Mouse (Mus musculus) stomach, postnatal 0 days (tissue): ENCODE measurements around the gene Lat2. TPM values are rescaled to one million over a fixed set of nuclear protein-coding genes. Genes with fewer than 3 reads are reported as not detected.

Experiments
- ATAC-seq: fragments of 200-750 bp; cut with Nextera tagmentation; 2 replicates; pipeline ENCODE4 v1.8.0; 2017; ENCODE audit not compliant: low FRiP score, low TSS enrichment
- DNase-seq: peaks from one replicate; pipeline ENCODE4 v3.0.0-alpha.2; 2016; ENCODE audit warnings: low spot score
- H3K27ac ChIP-seq: fragments of 300-500 bp; sonication (generic); replicated peaks from 2 replicates; pipeline ENCODE4 v1.5.1; 2014; ENCODE audit warnings: mild to moderate bottlenecking, control low read depth
- H3K27me3 ChIP-seq: fragments of 300-500 bp; sonication (generic); 2 replicates; pipeline ENCODE4 v1.6.1; 2014; ENCODE audit warnings: low read length; ENCODE audit not compliant: control insufficient read depth, insufficient read depth
- H3K36me3 ChIP-seq: fragments of 300-500 bp; sonication (generic); 2 replicates; pipeline ENCODE4 v1.6.1; 2014; ENCODE audit warnings: low read length, mixed read lengths; ENCODE audit not compliant: control insufficient read depth, insufficient read depth
- H3K4me1 ChIP-seq: fragments of 300-500 bp; sonication (generic); replicated peaks from 2 replicates; pipeline ENCODE4 v1.6.1; 2014; ENCODE audit warnings: antibody characterized with exemption; ENCODE audit not compliant: control insufficient read depth, insufficient read depth
- H3K4me2 ChIP-seq: fragments of 300-500 bp; sonication (generic); replicated peaks from 2 replicates; pipeline ENCODE4 v1.6.1; 2014; ENCODE audit warnings: low read depth, mild to moderate bottlenecking, control low read depth, moderate library complexity
- H3K4me3 ChIP-seq: fragments of 300-500 bp; sonication (generic); 2 replicates; pipeline ENCODE4 v1.5.1; 2014; ENCODE audit warnings: low read depth, low read length, control low read depth
- H3K9ac ChIP-seq: fragments of 300-500 bp; sonication (generic); 2 replicates; pipeline ENCODE4 v1.6.1; 2014; ENCODE audit warnings: mild to moderate bottlenecking, low read length, control low read depth, mixed read lengths
- H3K9me3 ChIP-seq: fragments of 300-500 bp; sonication (generic); 2 replicates; pipeline ENCODE4 v1.6.1; 2016; ENCODE audit warnings: low read length; ENCODE audit not compliant: control insufficient read depth
- CTCF ChIP-seq: IDR thresholded peaks from 2 replicates; pipeline ENCODE4 v1.5.1; 2016; ENCODE audit warnings: antibody characterized with exemption, low read depth, mild to moderate bottlenecking, moderate library complexity
- EP300 ChIP-seq: optimal IDR thresholded peaks from 2 replicates; pipeline ENCODE3; 2016; ENCODE audit warnings: antibody characterized with exemption
- WGBS: fragments of 180-500 bp; shearing (Covaris S2); extraction: QIAGEN DNeasy Blood & Tissue Kit; methylation state at CpG from one replicate; pipeline ENCODE4 v1.1.7; 2014; 5-methylcytosine and 5-hydroxymethylcytosine counted together
- polyA plus RNA-seq: library from polyadenylated mRNA; unstranded; fragments of >200 nt; fragmentation: Nextera tagmentation; extraction: Ambion mirVana; gene quantifications from 2 replicates; pipeline ENCODE4 v1.2.1, GENCODE M21; 2015

The Lat2 gene
- polyA plus RNA-seq, 1 experiment from 2014 or later: 1.1 TPM

GRCm38 (mm10) chr5:134568030-134568429 lies 46.8 kb downstream of the Lat2 start:
- Histone ChIP-seq H3K9ac (no peak overlapping the region), H3K4me3 (no peak overlapping the region), H3K36me3 (no peaks in the 10 kb centered on the region), H3K27ac (peak overlapping the region; percentile 77; the same call in 1 of the 2 replicates), H3K4me2 (no peak overlapping the region), H3K27me3 (no peaks in the 10 kb centered on the region), H3K9me3 (no peaks in the 10 kb centered on the region), H3K4me1 (no peaks in the 10 kb centered on the region)
- WGBS: 72% methylated on average over 3 of the region's 3 CpGs
- ATAC-seq (no peak), DNase-seq (no peak)
- TF ChIP-seq EP300: no peak
- TF ChIP-seq CTCF: no peak

- no peaks in the 10 kb centered on the region for H3K9me3 ChIP-seq
- no peak overlapping the region for H3K4me3 ChIP-seq
- H3K36me3 ChIP-seq: no peaks in the 10 kb centered on the region
- H3K4me1 ChIP-seq: no peaks in the 10 kb centered on the region
- H3K9ac ChIP-seq: no peak overlapping the region
- no peaks in the 10 kb centered on the region for H3K27me3 ChIP-seq
- ATAC-seq (no peak), DNase-seq (no peak)
- H3K4me2 ChIP-seq: no peak overlapping the region
- H3K27ac ChIP-seq: no peak overlapping the region
- WGBS: 81% methylated on average over 4 of the region's 4 CpGs
- TF ChIP-seq CTCF (no peak), EP300 (no peak)
These were observed 47.4 kb downstream of the Lat2 start for GRCm38 (mm10) chr5:134567445-134567844.

DNA sequence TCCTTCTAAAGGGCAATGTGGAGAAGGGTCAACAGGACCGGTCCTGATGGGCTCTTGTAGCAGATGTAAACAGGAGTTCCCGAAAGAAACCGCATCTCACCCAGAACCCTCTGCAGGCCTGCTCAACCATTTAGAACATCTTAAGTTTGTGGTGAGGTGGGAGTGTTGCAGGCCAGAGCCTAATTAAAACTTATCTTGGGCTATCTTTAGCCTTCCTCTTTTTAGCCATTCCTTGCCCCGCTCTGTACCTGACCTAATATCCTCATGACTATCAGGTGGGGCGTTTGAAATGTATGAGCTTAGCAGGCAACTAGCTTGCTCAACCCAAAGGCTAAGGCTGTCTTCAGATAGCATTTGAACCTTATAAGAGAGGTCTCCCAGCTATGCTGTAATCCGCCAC lies 49.1 kb downstream of the Lat2 start:
- Histone ChIP-seq H3K4me1 (no peaks in the 10 kb centered on the region), H3K36me3 (no peaks in the 10 kb centered on the region), H3K27me3 (no peaks in the 10 kb centered on the region), H3K4me2 (no peak overlapping the region), H3K9ac (no peak overlapping the region), H3K27ac (no peak overlapping the region), H3K9me3 (no peaks in the 10 kb centered on the region), H3K4me3 (no peak overlapping the region)
- WGBS: 90% methylated on average over 6 of the region's 6 CpGs
- DNase-seq: no peak
- ATAC-seq: no peak
- TF ChIP-seq CTCF (no peak), EP300 (no peak)

DNA sequence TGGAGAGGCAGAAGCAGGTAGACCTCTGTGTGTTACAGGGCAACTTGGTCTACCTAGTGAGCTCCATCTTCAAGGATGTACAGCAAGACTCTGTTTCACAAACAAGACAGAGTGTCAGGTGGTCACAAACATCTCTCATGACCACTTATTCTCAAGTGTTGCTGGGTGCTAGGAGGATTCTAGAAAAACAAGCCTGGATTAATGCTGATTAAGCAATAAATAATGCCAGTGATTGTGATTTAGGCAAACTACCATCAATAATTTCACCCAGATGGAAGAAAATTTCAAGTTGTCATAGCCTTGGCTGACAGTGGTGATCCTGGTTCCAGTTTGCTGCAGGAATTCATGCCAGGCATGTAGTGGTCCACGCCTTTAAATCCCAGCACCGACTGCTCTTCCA lies 50.6 kb downstream of the Lat2 start:
- Histone ChIP-seq H3K4me1 (no peaks in the 10 kb centered on the region), H3K27ac (no peak overlapping the region), H3K36me3 (no peaks in the 10 kb centered on the region), H3K9ac (no peak overlapping the region), H3K4me2 (no peak overlapping the region), H3K4me3 (no peak overlapping the region), H3K9me3 (no peaks in the 10 kb centered on the region), H3K27me3 (no peaks in the 10 kb centered on the region)
- no peak for DNase-seq
- ATAC-seq: no peak
- TF ChIP-seq CTCF (no peak), EP300 (no peak)
- WGBS: 94% methylated on average over 2 of the region's 2 CpGs

- 74% methylated on average over 16 of the region's 16 CpGs for WGBS
- H3K9ac ChIP-seq: no peak overlapping the region
- TF ChIP-seq EP300 (no peak), CTCF (no peak)
- ATAC-seq (no peak), DNase-seq (no peak)
- no peaks in the 10 kb centered on the region for H3K4me1 ChIP-seq
- H3K4me3 ChIP-seq: no peak overlapping the region
- no peak overlapping the region for H3K4me2 ChIP-seq
- H3K9me3 ChIP-seq: no peaks in the 10 kb centered on the region
- H3K36me3 ChIP-seq: no peaks in the 10 kb centered on the region
- H3K27ac ChIP-seq: no peak overlapping the region
- no peaks in the 10 kb centered on the region for H3K27me3 ChIP-seq
These were observed 54.2 kb downstream of the Lat2 start for GRCm38 (mm10) chr5:134560450-134561171.

DNA sequence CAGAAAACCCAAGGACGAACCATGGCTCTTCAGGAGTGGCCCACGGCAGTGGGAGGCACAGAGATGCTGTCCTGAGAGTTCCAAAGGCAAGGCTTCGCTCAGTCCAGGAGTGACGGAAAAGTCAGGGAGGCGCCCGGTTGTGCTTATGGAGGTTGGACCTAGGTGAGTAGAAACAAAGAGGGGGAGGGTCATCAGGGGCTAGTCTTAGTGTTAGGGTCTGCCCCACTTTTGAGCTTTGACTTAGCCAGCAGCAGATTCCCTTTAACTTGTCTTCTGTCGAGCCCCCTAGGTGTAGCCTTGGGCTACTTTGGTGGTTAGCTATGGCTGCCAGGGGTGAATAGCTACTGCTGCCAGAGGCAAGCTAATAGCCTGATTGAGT lies 54.8 kb downstream of the Lat2 start, which contains the start of gene Syna:
Gene Syna, minus strand, starts transcription at position 101 of the 379 bp plus-strand sequence.
- Histone ChIP-seq H3K9me3 (no peaks in the 10 kb centered on the region), H3K27me3 (no peaks in the 10 kb centered on the region), H3K4me1 (no peaks in the 10 kb centered on the region), H3K27ac (no peak within 1 kb of the TSS), H3K36me3 (no peaks in the 10 kb centered on the region), H3K4me2 (no peak within 1 kb of the TSS), H3K4me3 (no peak within 1 kb of the TSS), H3K9ac (no peak within 1 kb of the TSS)
- DNase-seq (no peak), ATAC-seq (no peak)
- TF ChIP-seq CTCF (no peak), EP300 (no peak)
- WGBS: 89% methylated on average over 7 of the region's 7 CpGs
